Mouse (Mus musculus) megakaryocyte, embryonic 14.5 days (primary cell): ENCODE results near the gene Ppfia2. TPM values are rescaled to one million over a fixed set of nuclear protein-coding genes. Genes with fewer than 3 reads are reported as not detected.
A peak's percentile ranks its signal among the peaks of the same experiment; 100 is the strongest.

Experiments used
- H3K27me3 ChIP-seq: replicated peaks from 2 replicates; pipeline ENCODE3; 2012; ENCODE audit warnings: inconsistent platforms
- H3K36me3 ChIP-seq: replicated peaks from 2 replicates; pipeline ENCODE3; 2012; ENCODE audit warnings: low read length, inconsistent platforms, mixed read lengths
- H3K4me1 ChIP-seq: 2 replicates; pipeline ENCODE4 v1.6.1; 2012; ENCODE audit warnings: inconsistent platforms
- H3K4me3 ChIP-seq: replicated peaks from 2 replicates; pipeline ENCODE3; 2012; ENCODE audit warnings: moderate library complexity, mild to moderate bottlenecking, inconsistent platforms
- H3K9me3 ChIP-seq: 2 replicates; pipeline ENCODE4 v1.6.1; 2012; ENCODE audit warnings: inconsistent platforms
- FLI1 ChIP-seq: IDR thresholded peaks from 2 replicates; pipeline ENCODE4 v1.6.1; 2012; ENCODE audit warnings: low read length, inconsistent platforms, mixed read lengths
- GATA1 ChIP-seq: IDR thresholded peaks from 3 replicates; pipeline ENCODE4 v1.6.1; 2012; ENCODE audit warnings: mixed read lengths, low read length, inconsistent platforms, borderline replicate concordance
- polyA plus RNA-seq: library from polyadenylated mRNA; stranded (reverse); fragments of >175 nt; gene quantifications from 2 replicates; pipeline ENCODE4 v1.2.3, GENCODE M21; 2012; ENCODE audit warnings: low replicate concordance; ENCODE audit not compliant: insufficient read depth

Ppfia2 gene
- polyA plus RNA-seq = not detected in 2 replicates

DNA sequence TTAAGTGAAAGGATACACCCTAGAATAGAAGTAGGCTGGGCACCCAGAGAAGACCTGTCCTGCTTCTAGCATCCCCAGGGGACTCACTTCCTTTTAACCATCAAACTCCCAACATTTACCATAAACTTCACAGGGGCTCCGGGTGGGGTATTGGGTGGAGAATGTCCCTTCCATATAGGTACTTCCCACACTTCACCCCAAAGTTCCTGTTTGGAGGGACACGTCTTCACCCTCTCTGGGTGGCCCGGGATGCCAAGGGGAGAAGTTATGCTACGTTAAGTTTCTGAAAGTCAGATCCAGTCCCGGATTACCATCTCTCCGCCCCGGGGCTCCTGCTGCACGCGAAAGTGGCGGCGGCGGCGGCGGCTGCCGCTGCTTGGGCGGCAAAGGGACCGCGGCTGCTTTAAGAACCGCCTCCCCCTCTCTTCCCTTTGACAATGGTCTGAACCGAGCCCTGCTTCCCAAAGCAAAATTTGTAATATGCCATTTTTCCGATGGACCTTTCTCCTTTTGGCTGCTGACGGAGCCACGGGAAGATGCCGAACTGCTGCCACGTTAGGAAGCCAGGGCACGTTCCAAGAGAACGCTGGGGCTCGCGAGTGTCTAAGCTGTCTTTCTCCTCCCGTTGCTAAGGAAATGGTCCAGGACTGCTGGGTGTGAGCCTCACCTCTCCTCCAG lies at the start of gene Ppfia2:
Gene Ppfia2, plus strand, starts transcription at position 485 of the 678 bp plus-strand sequence.
- Histone ChIP-seq H3K27me3 (peaks cover 24% of the 10 kb centered on the region), H3K4me3 (peak within 1 kb of the TSS; percentile 88), H3K4me1 (peaks cover 12% of the 10 kb centered on the region), H3K36me3 (no peaks in the 10 kb centered on the region), H3K9me3 (peaks cover 5% of the 10 kb centered on the region; the same call in 1 of the 2 replicates)
- no peak for TF ChIP-seq GATA1
- no peak for TF ChIP-seq FLI1

DNA sequence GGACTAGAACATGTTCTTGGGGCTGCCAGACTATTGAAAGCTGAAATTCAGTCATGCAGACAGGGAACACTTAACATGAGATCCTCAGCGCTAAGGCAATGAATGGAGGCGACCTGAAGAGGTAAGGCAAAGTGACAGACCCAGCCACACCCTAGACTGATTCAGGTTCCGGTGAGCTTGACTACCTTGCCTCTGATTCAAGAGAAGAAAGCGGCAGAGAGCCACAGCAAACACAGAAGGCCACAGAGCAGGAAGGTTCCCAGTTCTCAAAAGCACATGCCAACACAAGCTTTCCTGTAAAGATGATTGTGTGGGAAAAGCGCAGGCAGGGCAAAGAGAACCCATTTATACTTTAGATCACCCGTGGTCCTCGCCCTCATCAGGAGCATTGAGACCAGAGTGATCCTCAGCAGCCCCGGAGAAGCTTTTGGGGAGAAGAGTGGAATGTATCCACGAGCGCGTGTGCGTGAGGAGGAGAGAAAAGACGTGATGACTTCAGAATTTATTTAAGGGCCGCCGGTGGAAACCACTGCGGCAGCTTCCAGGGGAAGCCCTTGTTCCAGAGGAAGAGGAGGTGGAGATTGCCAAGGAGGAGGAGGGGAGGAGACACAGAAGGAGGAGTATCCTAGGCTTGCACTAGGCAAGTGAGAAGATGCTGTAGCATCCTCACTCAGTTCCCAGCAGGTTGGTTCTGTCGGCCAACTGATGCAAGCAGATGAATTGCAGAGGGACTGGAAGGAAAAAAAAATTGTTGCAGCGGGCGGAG lies 1.0 kb upstream of the Ppfia2 start:
- Histone ChIP-seq H3K36me3 (no peaks in the 10 kb centered on the region), H3K4me3 (peak overlapping the region; percentile 60), H3K27me3 (peaks cover 24% of the 10 kb centered on the region), H3K4me1 (peaks cover 12% of the 10 kb centered on the region), H3K9me3 (peaks cover 5% of the 10 kb centered on the region; the same call in 1 of the 2 replicates)
- TF ChIP-seq GATA1 = no peak
- TF ChIP-seq FLI1 = no peak

DNA sequence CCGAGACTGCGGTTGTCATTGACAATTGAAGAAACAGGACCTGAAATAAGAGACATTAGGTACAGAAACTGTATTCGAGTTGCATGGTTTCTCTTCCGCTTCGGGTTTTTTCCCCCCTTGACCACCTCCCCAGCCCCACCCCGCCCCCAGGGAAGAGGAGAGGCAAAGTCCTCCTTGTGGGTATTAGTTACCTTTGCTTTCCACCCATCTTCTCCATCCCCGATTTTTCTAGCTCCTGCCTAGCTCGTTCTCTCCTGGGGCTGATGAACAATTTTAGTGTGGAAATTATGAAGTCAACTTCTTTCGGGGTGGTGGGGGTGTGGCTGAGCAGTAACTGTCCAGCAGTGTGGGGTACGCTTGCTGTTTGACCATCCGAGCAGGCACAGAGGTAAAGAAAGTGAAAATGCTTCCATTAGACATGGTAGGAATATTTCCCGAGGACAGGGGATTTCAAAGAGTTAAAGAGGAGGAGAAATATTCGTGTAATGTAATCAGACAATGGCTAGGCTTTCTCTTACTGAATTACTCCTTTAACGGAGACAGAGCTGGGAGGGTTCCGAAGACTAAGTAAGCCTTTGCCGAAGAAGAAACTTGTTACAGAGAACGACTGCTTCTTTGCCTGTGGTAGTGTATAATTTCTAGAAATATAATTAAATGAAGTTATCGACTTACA lies 530 bp downstream of the Ppfia2 start:
- H3K9me3 ChIP-seq = peaks cover 5% of the 10 kb centered on the region; the same call in 1 of the 2 replicates
- no peak for TF ChIP-seq GATA1
- TF ChIP-seq FLI1 = no peak
- H3K36me3 ChIP-seq = no peaks in the 10 kb centered on the region
- peak overlapping the region; percentile 88 for H3K4me3 ChIP-seq
- peaks cover 24% of the 10 kb centered on the region for H3K27me3 ChIP-seq
- peaks cover 12% of the 10 kb centered on the region for H3K4me1 ChIP-seq

DNA sequence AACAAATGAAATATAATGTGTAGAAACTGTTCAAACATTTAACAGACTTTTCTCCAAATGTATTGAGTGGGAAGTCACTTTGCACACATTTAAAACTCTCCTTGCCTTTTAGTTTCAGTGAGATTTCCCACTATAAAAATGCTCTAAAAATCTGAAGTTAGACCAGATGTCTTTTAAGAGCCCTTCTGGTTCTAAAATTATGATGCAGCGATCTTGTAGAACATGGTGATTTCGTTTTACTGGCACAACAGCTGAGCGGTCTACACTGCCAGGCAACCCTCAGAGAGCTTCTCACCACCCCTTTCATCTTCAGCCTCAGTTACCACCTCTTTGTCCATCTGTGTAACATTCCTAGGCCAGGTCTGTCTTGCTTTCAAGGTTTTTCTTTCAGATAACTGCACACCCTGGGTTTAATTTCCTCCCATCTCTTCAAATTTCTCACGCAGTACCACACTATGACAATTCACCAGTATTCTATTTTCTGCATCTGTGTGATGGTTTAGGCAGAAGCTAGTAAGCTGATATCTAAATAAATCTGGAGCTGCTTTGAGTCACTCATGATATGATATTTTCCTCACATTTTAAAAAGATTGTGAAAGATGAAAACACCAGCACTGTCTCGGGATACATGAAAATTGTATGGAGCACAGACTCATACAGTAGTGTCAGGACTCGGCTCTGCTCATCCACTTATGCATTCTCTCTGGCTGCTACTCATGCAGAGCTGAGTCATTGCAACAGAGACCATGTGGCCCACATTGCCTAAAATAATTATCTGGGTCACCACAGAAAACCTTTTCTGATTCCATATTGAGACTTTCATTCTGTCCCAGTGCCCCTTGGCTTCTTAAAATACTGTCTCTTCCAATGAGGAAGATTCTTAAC lies 39.4 kb downstream of the Ppfia2 start:
- H3K27me3 ChIP-seq = no peaks in the 10 kb centered on the region
- no peaks in the 10 kb centered on the region for H3K36me3 ChIP-seq
- no peaks in the 10 kb centered on the region for H3K4me1 ChIP-seq
- no peak overlapping the region for H3K4me3 ChIP-seq
- no peak for TF ChIP-seq FLI1
- TF ChIP-seq GATA1 = no peak
- no peaks in the 10 kb centered on the region for H3K9me3 ChIP-seq

DNA sequence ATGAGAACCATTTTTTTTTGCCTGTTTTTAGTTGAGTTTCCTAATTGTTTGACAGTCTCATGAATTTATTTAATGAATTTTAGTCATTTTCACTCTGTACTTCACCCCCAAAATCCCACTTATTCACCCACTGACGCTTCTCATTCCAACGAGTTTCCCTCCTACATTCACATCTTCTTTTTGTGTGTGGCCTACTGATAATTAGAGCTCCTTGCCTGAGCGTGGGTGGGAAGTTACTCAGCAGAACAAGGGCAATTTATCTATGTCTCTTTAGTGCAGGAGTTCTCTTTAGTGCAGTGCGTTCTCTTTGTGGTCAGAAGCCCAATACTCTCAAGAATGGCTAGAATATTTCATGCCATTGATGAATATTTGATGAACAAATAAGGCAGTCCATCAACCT lies 95.9 kb downstream of the Ppfia2 start:
- TF ChIP-seq FLI1 = no peak
- Histone ChIP-seq H3K4me1 (no peaks in the 10 kb centered on the region), H3K4me3 (no peak overlapping the region), H3K9me3 (no peaks in the 10 kb centered on the region), H3K27me3 (no peaks in the 10 kb centered on the region), H3K36me3 (no peaks in the 10 kb centered on the region)

DNA sequence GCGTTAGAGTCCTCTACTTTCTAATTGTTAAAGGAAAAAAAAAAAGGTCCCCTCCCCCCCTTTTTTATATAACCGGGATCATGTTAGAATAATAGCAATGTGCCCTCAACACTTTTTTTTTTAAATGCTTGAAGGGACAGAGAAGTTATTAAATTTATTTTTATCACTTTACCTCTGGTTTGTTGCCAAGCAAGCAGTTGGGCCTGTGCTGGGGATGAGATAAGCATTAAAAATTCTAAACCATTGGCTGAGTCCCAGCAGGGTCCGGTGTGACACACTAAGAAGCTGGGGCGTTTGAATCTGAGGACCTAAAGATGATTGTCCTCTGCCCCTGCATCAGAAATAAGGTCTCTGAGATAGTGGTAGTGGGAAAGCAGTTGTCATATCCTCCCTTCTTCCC lies 114.9 kb downstream of the Ppfia2 start:
- no peaks in the 10 kb centered on the region for H3K4me1 ChIP-seq
- TF ChIP-seq FLI1 = no peak
- no peak for TF ChIP-seq GATA1
- no peaks in the 10 kb centered on the region for H3K27me3 ChIP-seq
- H3K4me3 ChIP-seq = no peak overlapping the region
- no peaks in the 10 kb centered on the region for H3K9me3 ChIP-seq
- H3K36me3 ChIP-seq = no peaks in the 10 kb centered on the region

DNA sequence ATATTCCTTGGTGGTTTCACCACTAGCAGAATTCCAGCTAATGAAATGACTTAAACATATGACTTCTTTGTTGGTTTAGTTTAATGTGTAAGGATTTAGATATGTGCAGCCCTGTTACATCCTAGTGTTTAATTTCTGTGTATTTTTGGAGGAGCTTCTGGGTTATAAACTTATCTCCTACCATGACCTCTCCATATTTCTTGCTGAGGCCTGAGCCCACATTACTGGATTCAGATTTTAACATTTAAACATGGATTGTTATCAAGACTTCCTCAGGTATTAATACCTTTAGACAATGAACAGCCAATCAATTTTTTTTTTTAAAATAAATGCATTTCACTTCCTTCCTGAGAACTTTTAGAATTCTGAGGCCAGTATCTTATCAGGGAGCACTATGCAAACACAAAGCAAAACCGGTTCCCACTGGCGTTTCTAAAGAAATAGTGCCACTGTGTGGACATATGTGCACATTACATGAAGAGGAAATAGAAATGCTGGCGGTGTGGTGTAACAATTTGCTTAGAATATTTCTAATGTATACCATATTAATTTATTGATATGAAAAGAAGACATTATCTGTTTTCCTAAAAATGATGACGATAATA lies 115.4 kb downstream of the Ppfia2 start:
- H3K36me3 ChIP-seq = no peaks in the 10 kb centered on the region
- no peaks in the 10 kb centered on the region for H3K9me3 ChIP-seq
- no peak for TF ChIP-seq GATA1
- no peak for TF ChIP-seq FLI1
- H3K27me3 ChIP-seq = no peaks in the 10 kb centered on the region
- H3K4me3 ChIP-seq = no peak overlapping the region
- H3K4me1 ChIP-seq = no peaks in the 10 kb centered on the region

DNA sequence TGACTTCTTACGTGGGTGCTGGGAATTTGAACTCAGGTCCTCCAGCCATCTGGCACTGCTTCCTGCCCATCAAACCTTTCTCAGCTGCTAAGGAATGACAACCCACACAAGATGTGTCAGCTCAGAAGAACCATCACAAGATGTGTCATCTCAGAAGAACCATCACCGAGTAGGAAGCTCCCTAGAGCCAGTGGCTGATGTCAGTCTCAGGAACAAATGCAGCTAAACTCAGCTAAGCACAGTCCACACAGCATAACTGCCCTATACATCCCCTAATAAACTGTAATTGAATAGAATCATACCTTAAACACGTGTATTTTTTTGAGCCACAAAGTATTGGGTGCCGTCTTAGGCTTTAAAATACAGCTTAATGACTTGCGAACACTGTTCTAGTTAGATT lies 117.7 kb downstream of the Ppfia2 start:
- Histone ChIP-seq H3K36me3 (no peaks in the 10 kb centered on the region), H3K9me3 (no peaks in the 10 kb centered on the region), H3K4me3 (no peak overlapping the region), H3K27me3 (no peaks in the 10 kb centered on the region), H3K4me1 (no peaks in the 10 kb centered on the region)
- TF ChIP-seq GATA1 (no peak), FLI1 (no peak)

DNA sequence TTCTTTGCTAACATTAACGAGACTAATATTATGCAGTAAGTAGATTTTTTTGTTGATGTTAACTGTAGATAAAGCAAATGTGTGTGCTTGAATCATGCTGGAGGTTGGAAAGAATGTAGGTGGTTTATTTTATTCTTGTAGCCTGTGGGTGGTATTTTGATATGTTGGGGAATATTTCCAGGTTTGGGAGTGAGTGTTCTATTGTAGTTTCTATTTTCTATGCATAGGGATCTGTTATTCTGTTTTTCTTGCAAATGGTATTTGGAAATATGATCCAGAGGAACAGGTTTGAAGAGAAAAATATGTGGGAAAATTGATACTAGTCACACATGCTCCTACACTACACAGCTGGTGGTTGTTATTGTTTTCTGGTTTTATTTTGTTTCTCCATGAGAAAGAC lies 120.8 kb downstream of the Ppfia2 start:
- Histone ChIP-seq H3K27me3 (no peaks in the 10 kb centered on the region), H3K9me3 (no peaks in the 10 kb centered on the region), H3K36me3 (no peaks in the 10 kb centered on the region), H3K4me3 (no peak overlapping the region), H3K4me1 (no peaks in the 10 kb centered on the region)
- no peak for TF ChIP-seq FLI1
- no peak for TF ChIP-seq GATA1
